Mouse (Mus musculus) forebrain, embryonic 10.5 days (tissue): ENCODE measurements around the gene Cyp2c68. TPM values are rescaled to one million over a fixed set of nuclear protein-coding genes. Genes with fewer than 3 reads are reported as not detected.
"Not testable (repeated sequence)": the region's sequence is repeated elsewhere in the genome, so short reads cannot be mapped to it uniquely, and the experiment has no call there.

Source experiments
- DNase-seq: peaks from one replicate; pipeline ENCODE4 v3.0.0-alpha.2; 2017; ENCODE audit warnings: low spot score; ENCODE audit errors: extremely low spot score
- H3K27ac ChIP-seq: fragments of 300-500 bp; sonication (generic); 2 replicates; pipeline ENCODE4 v1.5.1; 2016; ENCODE audit warnings: mild to moderate bottlenecking
- H3K27me3 ChIP-seq: fragments of 300-500 bp; sonication (generic); 2 replicates; pipeline ENCODE4 v1.6.1; 2016; ENCODE audit warnings: mild to moderate bottlenecking; ENCODE audit not compliant: poor library complexity, severe bottlenecking
- H3K36me3 ChIP-seq: fragments of 300-500 bp; sonication (generic); replicated peaks from 2 replicates; pipeline ENCODE4 v1.6.1; 2016; ENCODE audit warnings: mild to moderate bottlenecking, moderate library complexity
- H3K4me1 ChIP-seq: fragments of 300-500 bp; sonication (generic); 2 replicates; pipeline ENCODE4 v1.6.1; 2016
- H3K4me3 ChIP-seq: fragments of 300-500 bp; sonication (generic); 2 replicates; pipeline ENCODE4 v1.5.1; 2016; ENCODE audit warnings: mild to moderate bottlenecking, moderate library complexity
- H3K9me3 ChIP-seq: fragments of 300-500 bp; sonication (generic); 2 replicates; pipeline ENCODE4 v1.6.1; 2016; ENCODE audit warnings: mild to moderate bottlenecking, moderate library complexity
- WGBS: fragments of 180-500 bp; shearing (Covaris S2); methylation state at CpG from one replicate; pipeline ENCODE4 v1.1.7; 2016; 5-methylcytosine and 5-hydroxymethylcytosine counted together
- polyA plus RNA-seq: library from polyadenylated mRNA; unstranded; fragments of >200 nt; fragmentation: Nextera tagmentation; extraction: Ambion mirVana; gene quantifications from 2 replicates; pipeline ENCODE4 v1.2.1, GENCODE M21; 2016

Gene Cyp2c68
- not detected in 2 replicates for polyA plus RNA-seq

DNA sequence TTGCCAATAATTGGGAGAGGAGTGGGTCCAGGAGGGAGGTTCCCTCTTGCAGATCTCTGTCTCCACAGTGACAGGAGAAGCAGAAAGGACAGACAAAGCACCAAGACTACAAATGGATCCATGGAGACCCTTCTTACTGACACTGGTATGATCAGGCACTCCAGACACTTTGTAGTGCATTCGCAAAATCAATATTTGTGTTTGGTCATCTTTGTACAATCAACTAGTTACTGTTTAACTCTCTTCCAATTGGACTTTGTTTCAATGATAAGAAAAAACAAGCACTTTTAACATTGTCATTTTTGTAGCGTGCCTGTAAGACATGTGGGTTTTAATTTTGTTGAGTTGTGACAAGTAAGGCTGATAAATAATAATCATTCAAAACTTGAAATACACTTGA lies at the start of gene Cyp2c68:
Gene Cyp2c68 (minus strand): TSS at position 135 of the 400 bp plus-strand sequence.
- no peaks in the 10 kb centered on the region for H3K27me3 ChIP-seq
- no peak for DNase-seq
- H3K4me3 ChIP-seq = no peak within 1 kb of the TSS
- H3K36me3 ChIP-seq = no peaks in the 10 kb centered on the region
- H3K27ac ChIP-seq = no peak within 1 kb of the TSS
- no peaks in the 10 kb centered on the region for H3K4me1 ChIP-seq
- WGBS = 93% methylated on average over 2 of the region's 2 CpGs
- no peaks in the 10 kb centered on the region for H3K9me3 ChIP-seq

DNA sequence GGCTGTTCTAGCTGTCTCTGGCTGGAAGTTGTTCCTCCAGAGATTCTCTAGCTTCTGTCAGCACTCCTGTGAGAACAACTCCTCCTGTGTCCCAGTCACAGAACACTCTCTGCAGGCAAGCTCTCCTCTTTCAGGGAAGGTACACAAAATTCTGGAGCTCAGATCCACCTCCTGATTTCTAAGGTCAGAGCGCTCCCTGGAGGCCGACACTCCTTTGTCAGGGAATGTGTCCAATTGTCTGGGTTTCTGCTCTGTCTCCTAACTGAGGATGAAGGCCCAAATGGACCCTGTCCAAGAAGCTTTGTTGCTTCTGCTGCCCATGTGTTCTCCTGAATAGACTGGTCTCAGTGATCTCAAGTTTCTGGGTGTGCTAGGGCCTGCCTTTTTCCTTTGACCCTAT lies 44.6 kb upstream of the Cyp2c68 start:
- H3K27me3 ChIP-seq, H3K4me1 ChIP-seq, H3K36me3 ChIP-seq, H3K9me3 ChIP-seq, H3K27ac ChIP-seq, DNase-seq, H3K4me3 ChIP-seq: not testable (repeated sequence)
- WGBS = 67% methylated on average over 2 of the region's 2 CpGs

DNA sequence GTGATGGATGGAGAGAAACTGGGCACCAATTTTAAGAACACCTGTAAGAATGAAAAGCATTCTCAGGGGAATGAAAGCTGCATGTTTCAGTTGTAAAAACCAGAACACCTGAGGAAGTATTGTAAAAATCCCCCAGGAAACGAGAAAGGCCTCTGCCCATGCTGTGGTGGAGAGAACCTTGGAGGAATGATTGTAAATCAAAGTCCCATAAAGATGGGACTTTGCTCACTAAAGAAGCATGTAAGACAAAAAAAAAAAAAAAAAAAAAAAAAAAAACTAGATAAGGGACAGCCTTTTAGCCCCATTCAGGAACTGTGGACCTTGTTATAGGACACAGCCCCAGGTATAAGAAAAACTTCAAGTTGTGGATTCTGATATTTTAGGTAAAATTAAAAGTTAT lies 4.5 kb upstream of the Cyp2c68 start:
- Histone ChIP-seq H3K36me3 (no peaks in the 10 kb centered on the region), H3K27me3 (no peaks in the 10 kb centered on the region), H3K27ac (no peak overlapping the region), H3K4me3 (no peak overlapping the region), H3K9me3 (no peaks in the 10 kb centered on the region), H3K4me1 (no peaks in the 10 kb centered on the region)
- WGBS = 82% methylated on average over 1 of the region's 1 CpGs
- no peak for DNase-seq

DNA sequence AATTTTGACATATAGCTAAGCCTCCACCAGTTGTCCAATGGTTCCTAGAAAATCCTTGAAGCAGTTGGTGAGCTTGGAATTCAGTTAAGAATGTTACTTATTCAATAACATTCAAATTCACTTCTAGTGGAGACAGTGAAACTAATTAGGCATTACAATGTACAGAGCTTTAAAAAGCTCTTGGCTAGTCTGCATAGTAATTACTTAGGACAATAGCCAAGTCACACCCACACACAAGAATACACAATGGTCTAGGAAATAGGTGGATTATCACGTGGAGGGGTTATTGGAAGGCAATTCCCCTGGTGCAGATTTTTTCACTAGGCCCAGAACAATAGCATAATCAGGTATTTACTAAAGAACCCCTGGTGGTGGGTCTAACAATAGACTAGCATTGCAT lies 3.5 kb upstream of the Cyp2c68 start:
- not testable (repeated sequence) for H3K36me3 ChIP-seq, H3K4me3 ChIP-seq, H3K9me3 ChIP-seq, H3K27me3 ChIP-seq, H3K27ac ChIP-seq, DNase-seq, H3K4me1 ChIP-seq
- 74% methylated on average over 1 of the region's 1 CpGs for WGBS

GRCm38 (mm10) chr19:39711116-39711515 lies 29.7 kb downstream of the Cyp2c68 start:
- not testable (repeated sequence) for H3K9me3 ChIP-seq

GRCm38 (mm10) chr19:39665650-39666049 lies 75.2 kb downstream of the Cyp2c68 start:
- not testable (repeated sequence) for H3K4me1 ChIP-seq, H3K9me3 ChIP-seq, DNase-seq, H3K36me3 ChIP-seq, H3K4me3 ChIP-seq, H3K27me3 ChIP-seq, H3K27ac ChIP-seq

More at GRCm38 (mm10) chr19:39711116-39711515, 29.7 kb downstream of the Cyp2c68 start:
- not testable (repeated sequence) for DNase-seq, H3K27ac ChIP-seq, H3K4me3 ChIP-seq, H3K4me1 ChIP-seq, H3K36me3 ChIP-seq, H3K27me3 ChIP-seq
- 76% methylated on average over 2 of the region's 2 CpGs for WGBS

DNA sequence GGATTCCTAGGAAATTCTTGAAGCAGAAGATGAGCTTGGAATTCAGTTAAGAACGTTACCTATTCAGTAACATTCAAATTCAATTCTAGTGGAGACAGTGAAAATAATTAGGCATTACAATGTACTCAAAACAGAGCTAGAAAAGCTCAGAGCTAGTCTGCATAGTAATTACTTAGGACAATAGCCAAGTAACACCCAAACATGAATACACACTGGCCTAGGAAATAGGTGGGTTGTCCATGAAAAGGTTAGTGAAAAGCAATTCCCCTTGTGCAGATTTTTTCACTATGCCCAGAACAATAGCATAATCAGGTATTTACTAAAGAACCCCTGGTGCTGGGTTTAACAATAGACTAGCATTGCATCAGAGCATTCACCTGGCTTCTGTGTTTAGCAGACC lies 88.5 kb downstream of the Cyp2c68 start:
- H3K27ac ChIP-seq = no peak overlapping the region
- no peaks in the 10 kb centered on the region for H3K27me3 ChIP-seq
- WGBS = 55% methylated on average over 1 of the region's 1 CpGs
- DNase-seq = no peak
- no peak overlapping the region for H3K4me3 ChIP-seq
- H3K4me1 ChIP-seq = no peaks in the 10 kb centered on the region
- no peaks in the 10 kb centered on the region for H3K36me3 ChIP-seq
- H3K9me3 ChIP-seq = peaks cover 13% of the 10 kb centered on the region

GRCm38 (mm10) chr19:39648938-39649337 lies 91.9 kb downstream of the Cyp2c68 start, which contains the start of gene Cyp2c67:
TSS of gene Cyp2c67 (minus strand) at chr19:39649051.
- DNase-seq = no peak
- WGBS = 93% methylated on average over 1 of the region's 1 CpGs
- no peak within 1 kb of the TSS for H3K27ac ChIP-seq
- H3K27me3 ChIP-seq = no peaks in the 10 kb centered on the region
- no peaks in the 10 kb centered on the region for H3K36me3 ChIP-seq
- no peaks in the 10 kb centered on the region for H3K4me1 ChIP-seq
- no peak within 1 kb of the TSS for H3K4me3 ChIP-seq
- H3K9me3 ChIP-seq = peaks cover 25% of the 10 kb centered on the region

GRCm38 (mm10) chr19:39647519-39647918 lies 93.3 kb downstream of the Cyp2c68 start:
- peaks cover 25% of the 10 kb centered on the region for H3K9me3 ChIP-seq
- no peak overlapping the region for H3K27ac ChIP-seq
- 93% methylated on average over 9 of the region's 9 CpGs for WGBS
- no peak for DNase-seq
- no peak overlapping the region for H3K4me3 ChIP-seq
- no peaks in the 10 kb centered on the region for H3K27me3 ChIP-seq
- no peaks in the 10 kb centered on the region for H3K36me3 ChIP-seq
- H3K4me1 ChIP-seq = no peaks in the 10 kb centered on the region

- not testable (repeated sequence) for H3K4me3 ChIP-seq, DNase-seq, H3K27ac ChIP-seq, H3K27me3 ChIP-seq, H3K36me3 ChIP-seq, H3K4me1 ChIP-seq
- H3K9me3 ChIP-seq = peaks cover 25% of the 10 kb centered on the region
- 91% methylated on average over 7 of the region's 7 CpGs for WGBS
These were observed 96.3 kb downstream of the Cyp2c68 start for GRCm38 (mm10) chr19:39644551-39644950.

Other genes with a start within 250 kb of the Cyp2c68 start
- not detected in 2 replicates for gene Cyp2c39, start 230.2 kb downstream of the Cyp2c68 start, polyA plus RNA-seq
- gene Cyp2c67, start 92.0 kb downstream of the Cyp2c68 start, polyA plus RNA-seq = not detected in 2 replicates
- not detected in 2 replicates for gene Cyp2c40, start 71.8 kb upstream of the Cyp2c68 start, polyA plus RNA-seq
- not detected in 2 replicates for gene Cyp2c69, start 145.7 kb upstream of the Cyp2c68 start, polyA plus RNA-seq